Mouse (Mus musculus) neural tube, embryonic 11.5 days (tissue): ENCODE measurements around the gene Apobec2. TPM values are rescaled to one million over a fixed set of nuclear protein-coding genes. Genes with fewer than 3 reads are reported as not detected.

Experiments used
- ATAC-seq: fragments of 200-750 bp; cut with Nextera tagmentation; 2 replicates; pipeline ENCODE4 v1.8.0; 2017; ENCODE audit warnings: moderate number of reproducible peaks, mild to moderate bottlenecking, moderate TSS enrichment, moderate library complexity; ENCODE audit not compliant: insufficient read depth, low FRiP score, low TSS enrichment
- DNase-seq: peaks from one replicate; pipeline ENCODE4 v3.0.0-alpha.2; 2015; ENCODE audit warnings: low spot score
- H3K27ac ChIP-seq: fragments of 300-500 bp; sonication (generic); 2 replicates; pipeline ENCODE4 v1.5.1; 2014; ENCODE audit warnings: low read depth, mild to moderate bottlenecking, low read length
- H3K27me3 ChIP-seq: fragments of 300-500 bp; sonication (generic); 2 replicates; pipeline ENCODE4 v1.6.1; 2014; ENCODE audit warnings: mild to moderate bottlenecking, low read length, mixed read lengths; ENCODE audit not compliant: control insufficient read depth, insufficient read depth
- H3K36me3 ChIP-seq: fragments of 300-500 bp; sonication (generic); 2 replicates; pipeline ENCODE4 v1.6.1; 2014; ENCODE audit warnings: mild to moderate bottlenecking, low read length, moderate library complexity, mixed read lengths; ENCODE audit not compliant: control insufficient read depth, insufficient read depth
- H3K4me1 ChIP-seq: fragments of 300-500 bp; sonication (generic); 2 replicates; pipeline ENCODE4 v1.6.1; 2014; ENCODE audit warnings: low read length, mixed read lengths; ENCODE audit not compliant: control insufficient read depth, insufficient read depth
- H3K4me2 ChIP-seq: fragments of 300-500 bp; sonication (generic); 2 replicates; pipeline ENCODE4 v1.6.1; 2014; ENCODE audit warnings: low read depth, mild to moderate bottlenecking, moderate library complexity
- H3K4me3 ChIP-seq: fragments of 300-500 bp; sonication (generic); 2 replicates; pipeline ENCODE4 v1.5.1; 2014; ENCODE audit warnings: low read depth, low read length
- H3K9ac ChIP-seq: fragments of 300-500 bp; sonication (generic); 2 replicates; pipeline ENCODE4 v1.6.1; 2014; ENCODE audit warnings: mild to moderate bottlenecking, low read length
- H3K9me3 ChIP-seq: fragments of 300-500 bp; sonication (generic); 2 replicates; pipeline ENCODE4 v1.6.1; 2016; ENCODE audit warnings: low read length; ENCODE audit not compliant: control insufficient read depth
- WGBS: fragments of 180-500 bp; shearing (Covaris S2); extraction: QIAGEN DNeasy Blood & Tissue Kit; methylation state at CpG from one replicate; pipeline ENCODE4 v1.1.7; 2014; 5-methylcytosine and 5-hydroxymethylcytosine counted together
- polyA plus RNA-seq: library from polyadenylated mRNA; unstranded; fragments of >200 nt; fragmentation: Nextera tagmentation; extraction: Ambion mirVana; gene quantifications from 2 replicates; pipeline ENCODE4 v1.2.1, GENCODE M21; 2014

Gene Apobec2
- polyA plus RNA-seq, 1 experiment from 2014 or later, result 5.7 TPM

- no peak overlapping the region for H3K4me2 ChIP-seq
- DNase-seq, result no peak
- H3K4me1 ChIP-seq, result no peaks in the 10 kb centered on the region
- H3K36me3 ChIP-seq, result peaks cover 33% of the 10 kb centered on the region
- ATAC-seq, result no peak
- H3K4me3 ChIP-seq, result no peak overlapping the region
- no peak overlapping the region for H3K27ac ChIP-seq
- 94% methylated on average over 2 of the region's 2 CpGs for WGBS
- no peaks in the 10 kb centered on the region for H3K9me3 ChIP-seq
- H3K9ac ChIP-seq, result no peak overlapping the region
- no peaks in the 10 kb centered on the region for H3K27me3 ChIP-seq
Measured at GRCm38 (mm10) chr17:48388666-48389065, 44.1 kb downstream of the Apobec2 start.

- no peaks in the 10 kb centered on the region for H3K27me3 ChIP-seq
- H3K27ac ChIP-seq, result no peak overlapping the region
- no peak overlapping the region for H3K9ac ChIP-seq
- H3K36me3 ChIP-seq, result peaks cover 21% of the 10 kb centered on the region
- H3K9me3 ChIP-seq, result no peaks in the 10 kb centered on the region
- 83% methylated on average over 2 of the region's 2 CpGs for WGBS
- no peak overlapping the region for H3K4me2 ChIP-seq
- no peak overlapping the region for H3K4me3 ChIP-seq
- ATAC-seq (no peak), DNase-seq (no peak)
- H3K4me1 ChIP-seq, result no peaks in the 10 kb centered on the region
Measured at GRCm38 (mm10) chr17:48385786-48386461, 46.8 kb downstream of the Apobec2 start.

- no peak for DNase-seq
- Histone ChIP-seq H3K9me3 (no peaks in the 10 kb centered on the region), H3K4me2 (no peak overlapping the region), H3K9ac (no peak overlapping the region), H3K4me1 (no peaks in the 10 kb centered on the region), H3K27ac (no peak overlapping the region), H3K27me3 (no peaks in the 10 kb centered on the region), H3K4me3 (no peak overlapping the region), H3K36me3 (no peaks in the 10 kb centered on the region)
- ATAC-seq, result no peak
Measured at GRCm38 (mm10) chr17:48379050-48379449, 53.7 kb downstream of the Apobec2 start.

GRCm38 (mm10) chr17:48376102-48376501 lies 56.6 kb downstream of the Apobec2 start:
- no peaks in the 10 kb centered on the region for H3K27me3 ChIP-seq
- H3K27ac ChIP-seq, result no peak overlapping the region
- no peak overlapping the region for H3K4me2 ChIP-seq
- no peaks in the 10 kb centered on the region for H3K9me3 ChIP-seq
- H3K4me1 ChIP-seq, result no peaks in the 10 kb centered on the region
- H3K9ac ChIP-seq, result no peak overlapping the region
- no peak for ATAC-seq
- H3K36me3 ChIP-seq, result no peaks in the 10 kb centered on the region
- 91% methylated on average over 1 of the region's 1 CpGs for WGBS
- H3K4me3 ChIP-seq, result no peak overlapping the region
- DNase-seq, result no peak

- Histone ChIP-seq H3K4me2 (no peak overlapping the region), H3K27me3 (no peaks in the 10 kb centered on the region), H3K9me3 (no peaks in the 10 kb centered on the region), H3K4me3 (no peak overlapping the region), H3K9ac (no peak overlapping the region), H3K36me3 (no peaks in the 10 kb centered on the region), H3K27ac (no peak overlapping the region), H3K4me1 (no peaks in the 10 kb centered on the region)
- DNase-seq (no peak), ATAC-seq (no peak)
- 85% methylated on average over 8 of the region's 8 CpGs for WGBS
Measured at GRCm38 (mm10) chr17:48372987-48373386, 59.7 kb downstream of the Apobec2 start.

GRCm38 (mm10) chr17:48371621-48372020 lies 61.1 kb downstream of the Apobec2 start:
- Histone ChIP-seq H3K27ac (no peak overlapping the region), H3K36me3 (no peaks in the 10 kb centered on the region), H3K9ac (no peak overlapping the region), H3K4me2 (no peak overlapping the region), H3K27me3 (no peaks in the 10 kb centered on the region), H3K4me1 (no peaks in the 10 kb centered on the region), H3K4me3 (no peak overlapping the region), H3K9me3 (no peaks in the 10 kb centered on the region)
- no peak for DNase-seq
- no peak for ATAC-seq

Other genes with a start within 250 kb of the Apobec2 start
- 0.07 TPM in 1 of 2 replicates, not detected in the other for gene Trem1, start 200.2 kb downstream of the Apobec2 start, polyA plus RNA-seq
- gene Trem3, start 185.2 kb downstream of the Apobec2 start, polyA plus RNA-seq, result not detected in 2 replicates
- 0.18 and 0.25 TPM in 2 replicates for gene Treml4, start 168.6 kb downstream of the Apobec2 start, polyA plus RNA-seq
- 0.11 and 0.26 TPM in 2 replicates for gene Treml2, start 133.4 kb downstream of the Apobec2 start, polyA plus RNA-seq
- gene B430306N03Rik, start 116.8 kb downstream of the Apobec2 start, polyA plus RNA-seq, result 0.08 TPM in 1 of 2 replicates, not detected in the other
- 1.7 and 1.8 TPM in 2 replicates for gene Trem2, start 86.5 kb downstream of the Apobec2 start, polyA plus RNA-seq
- gene Treml1, start 73.0 kb downstream of the Apobec2 start, polyA plus RNA-seq, result 2.5 and 3.2 TPM in 2 replicates
- 23.1 and 27.8 TPM in 2 replicates for gene Nfya, start 23.0 kb downstream of the Apobec2 start, polyA plus RNA-seq
- gene Oard1, start 22.9 kb downstream of the Apobec2 start, polyA plus RNA-seq, result 73.5 and 74.2 TPM in 2 replicates
- gene Tspo2, start 18.6 kb upstream of the Apobec2 start, polyA plus RNA-seq, result 0.34 TPM in 1 of 2 replicates, not detected in the other
- gene Unc5cl, start 22.0 kb upstream of the Apobec2 start, polyA plus RNA-seq, result 0.16 and 0.48 TPM in 2 replicates